Mouse (Mus musculus) erythroblast, embryonic 14.5 days (primary cell): ENCODE measurements around the gene Cacna2d1. TPM values are rescaled to one million over a fixed set of nuclear protein-coding genes. Genes with fewer than 3 reads are reported as not detected.

Experiments used
- H3K27me3 ChIP-seq: 2 replicates; pipeline ENCODE4 v1.6.1; 2012; ENCODE audit warnings: inconsistent platforms; ENCODE audit not compliant: control insufficient read depth
- H3K36me3 ChIP-seq: 2 replicates; pipeline ENCODE4 v1.6.1; 2012; ENCODE audit warnings: mild to moderate bottlenecking, inconsistent platforms; ENCODE audit not compliant: control insufficient read depth
- H3K4me1 ChIP-seq: 2 replicates; pipeline ENCODE4 v1.6.1; 2012; ENCODE audit warnings: inconsistent platforms; ENCODE audit not compliant: control insufficient read depth
- H3K4me3 ChIP-seq: replicated peaks from 2 replicates; pipeline ENCODE3; 2012; ENCODE audit warnings: moderate library complexity, mild to moderate bottlenecking, inconsistent platforms
- H3K9me3 ChIP-seq: 2 replicates; pipeline ENCODE4 v1.6.1; 2012; ENCODE audit warnings: low read length, inconsistent platforms, mixed read lengths; ENCODE audit not compliant: control insufficient read depth
- GATA1 ChIP-seq: IDR thresholded peaks from 2 replicates; pipeline ENCODE4 v1.6.1; 2012; ENCODE audit warnings: low read length, inconsistent platforms, mixed read lengths
- TAL1 ChIP-seq: IDR thresholded peaks from 3 replicates; pipeline ENCODE4 v1.6.1; 2012; ENCODE audit warnings: low read length, inconsistent platforms, mixed read lengths
- polyA plus RNA-seq: library from polyadenylated mRNA; stranded (reverse); fragments of >175 nt; gene quantifications from 2 replicates; pipeline ENCODE4 v1.2.3, GENCODE M21; 2012

The Cacna2d1 gene
- polyA plus RNA-seq, 1 experiment, result not detected

DNA sequence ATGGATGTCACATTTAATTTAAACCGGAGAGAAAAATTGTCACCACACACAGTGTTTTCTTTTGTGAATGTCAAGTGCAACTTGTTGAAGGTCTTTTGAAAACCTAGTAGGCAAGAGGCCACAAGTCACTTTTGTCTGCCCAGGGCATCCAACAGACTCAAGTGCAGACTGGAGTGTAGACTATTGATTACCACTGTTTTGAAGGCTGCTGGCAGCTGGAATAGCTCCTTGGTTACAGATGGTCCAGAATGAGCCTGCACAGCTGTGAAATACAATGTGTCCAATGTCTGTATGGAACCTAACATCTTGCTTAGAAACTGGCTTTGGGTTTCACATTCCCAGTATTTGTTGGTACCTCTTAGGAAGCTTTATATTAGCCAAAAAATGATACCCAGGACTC lies 176.2 kb downstream of the Cacna2d1 start:
- H3K27me3 ChIP-seq, result no peaks in the 10 kb centered on the region
- TF ChIP-seq TAL1, result no peak
- no peak for TF ChIP-seq GATA1
- no peaks in the 10 kb centered on the region for H3K36me3 ChIP-seq
- H3K4me3 ChIP-seq, result no peak overlapping the region
- no peaks in the 10 kb centered on the region for H3K4me1 ChIP-seq
- no peaks in the 10 kb centered on the region for H3K9me3 ChIP-seq

DNA sequence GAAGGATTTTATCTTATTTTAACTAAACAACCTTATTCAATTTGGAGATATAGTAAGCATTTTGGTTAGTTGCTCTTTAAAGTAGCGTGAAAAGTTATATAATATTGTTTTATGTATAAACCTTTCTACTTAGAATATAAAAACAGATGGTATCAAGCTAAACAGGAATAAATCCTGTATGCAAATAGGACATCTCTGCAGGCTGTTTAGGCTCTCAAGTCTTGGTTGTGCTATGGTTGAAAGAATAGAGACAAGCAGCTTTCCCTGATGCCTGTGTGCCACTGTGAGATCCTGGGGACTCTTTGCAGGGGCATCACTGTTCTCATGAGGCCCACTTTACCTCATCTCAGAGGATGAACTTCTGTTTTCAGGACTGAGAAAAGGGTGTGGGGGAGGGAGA lies 179.4 kb downstream of the Cacna2d1 start:
- Histone ChIP-seq H3K4me3 (no peak overlapping the region), H3K9me3 (no peaks in the 10 kb centered on the region), H3K36me3 (no peaks in the 10 kb centered on the region), H3K27me3 (no peaks in the 10 kb centered on the region), H3K4me1 (no peaks in the 10 kb centered on the region)
- TF ChIP-seq GATA1 (no peak), TAL1 (no peak)

- Histone ChIP-seq H3K4me1 (no peaks in the 10 kb centered on the region), H3K36me3 (no peaks in the 10 kb centered on the region), H3K4me3 (no peak overlapping the region), H3K27me3 (no peaks in the 10 kb centered on the region), H3K9me3 (no peaks in the 10 kb centered on the region)
- TF ChIP-seq TAL1 (no peak), GATA1 (no peak)
Observed at GRCm38 (mm10) chr5:16121334-16121733, 186.8 kb downstream of the Cacna2d1 start.

GRCm38 (mm10) chr5:16122110-16122509 lies 187.6 kb downstream of the Cacna2d1 start:
- Histone ChIP-seq H3K4me1 (no peaks in the 10 kb centered on the region), H3K27me3 (no peaks in the 10 kb centered on the region), H3K4me3 (no peak overlapping the region), H3K36me3 (no peaks in the 10 kb centered on the region), H3K9me3 (no peaks in the 10 kb centered on the region)
- no peak for TF ChIP-seq TAL1
- no peak for TF ChIP-seq GATA1

- no peaks in the 10 kb centered on the region for H3K9me3 ChIP-seq
- no peak for TF ChIP-seq TAL1
- no peak for TF ChIP-seq GATA1
- no peaks in the 10 kb centered on the region for H3K27me3 ChIP-seq
- no peak overlapping the region for H3K4me3 ChIP-seq
- no peaks in the 10 kb centered on the region for H3K4me1 ChIP-seq
- H3K36me3 ChIP-seq, result no peaks in the 10 kb centered on the region
Observed at GRCm38 (mm10) chr5:16134286-16135094, 200.0 kb downstream of the Cacna2d1 start.

- H3K4me1 ChIP-seq, result no peaks in the 10 kb centered on the region
- TF ChIP-seq TAL1, result no peak
- TF ChIP-seq GATA1, result no peak
- H3K27me3 ChIP-seq, result no peaks in the 10 kb centered on the region
- H3K9me3 ChIP-seq, result no peaks in the 10 kb centered on the region
- no peak overlapping the region for H3K4me3 ChIP-seq
- H3K36me3 ChIP-seq, result no peaks in the 10 kb centered on the region
Observed at GRCm38 (mm10) chr5:16135986-16136385, 201.5 kb downstream of the Cacna2d1 start.

GRCm38 (mm10) chr5:16136839-16137238 lies 202.3 kb downstream of the Cacna2d1 start:
- no peaks in the 10 kb centered on the region for H3K36me3 ChIP-seq
- no peak overlapping the region for H3K4me3 ChIP-seq
- no peaks in the 10 kb centered on the region for H3K27me3 ChIP-seq
- H3K4me1 ChIP-seq, result no peaks in the 10 kb centered on the region
- TF ChIP-seq GATA1 (no peak), TAL1 (no peak)
- no peaks in the 10 kb centered on the region for H3K9me3 ChIP-seq

DNA sequence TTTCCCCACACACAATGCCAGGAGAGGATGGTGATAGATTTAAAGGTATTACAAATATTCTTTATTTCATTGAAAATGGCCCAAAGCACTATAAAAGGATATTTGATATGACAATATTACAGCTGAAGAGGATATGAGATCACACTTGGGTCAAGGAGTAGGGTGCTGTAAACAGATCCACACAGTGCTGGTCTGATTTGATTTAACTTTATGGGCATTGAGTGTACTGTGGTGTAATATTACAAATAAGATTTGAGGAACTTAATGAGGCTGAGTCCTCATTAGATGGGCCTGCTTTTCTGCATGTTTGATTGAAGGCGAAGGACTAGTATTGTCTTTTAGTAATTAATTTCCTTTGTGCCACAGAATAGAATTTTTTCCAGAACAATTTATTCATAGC lies 212.1 kb downstream of the Cacna2d1 start:
- H3K27me3 ChIP-seq, result no peaks in the 10 kb centered on the region
- H3K4me1 ChIP-seq, result no peaks in the 10 kb centered on the region
- no peaks in the 10 kb centered on the region for H3K36me3 ChIP-seq
- TF ChIP-seq GATA1 (no peak), TAL1 (no peak)
- no peaks in the 10 kb centered on the region for H3K9me3 ChIP-seq
- H3K4me3 ChIP-seq, result no peak overlapping the region

DNA sequence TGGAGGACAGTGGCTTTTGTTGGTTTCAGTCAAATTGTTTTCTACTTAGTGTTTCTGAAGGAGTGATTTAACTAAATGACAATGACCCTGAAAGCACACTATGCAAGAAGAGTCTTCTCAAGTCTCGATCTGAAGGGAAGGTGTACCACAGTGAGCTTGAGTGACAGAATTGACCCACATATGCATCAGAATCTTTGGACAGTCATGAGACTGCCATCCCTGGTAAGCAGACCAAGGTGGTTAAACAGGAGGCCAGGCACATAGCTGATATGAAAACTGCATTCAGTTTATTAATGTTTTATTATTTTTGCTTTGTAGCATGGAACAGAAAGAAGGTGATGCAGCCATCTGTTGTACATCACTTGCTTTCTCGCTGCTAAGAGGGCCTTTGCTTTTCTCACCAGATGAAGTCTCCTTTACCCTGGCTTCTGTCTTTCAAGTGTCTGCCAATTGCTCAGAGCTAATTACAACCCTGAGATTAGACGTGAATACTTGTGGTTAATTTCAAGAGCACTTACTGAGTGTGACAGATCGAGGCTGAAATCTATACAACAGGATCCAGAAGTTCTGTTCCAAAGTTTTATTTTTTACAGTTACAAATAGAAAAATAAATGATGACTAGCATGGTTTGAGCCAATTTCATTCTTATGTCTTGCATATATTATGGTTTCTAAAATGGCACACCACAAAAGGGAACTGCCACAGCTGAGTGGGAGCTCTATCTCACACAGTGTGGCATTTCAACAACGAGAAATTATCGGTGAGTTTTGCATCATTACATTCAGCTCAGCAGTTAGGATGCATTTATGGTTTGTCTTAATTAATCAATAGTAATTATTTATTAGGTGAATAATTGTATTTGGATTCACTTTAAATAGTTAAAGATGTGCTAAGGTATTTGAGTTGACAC lies 221.1 kb downstream of the Cacna2d1 start:
- TF ChIP-seq TAL1 (no peak), GATA1 (no peak)
- Histone ChIP-seq H3K27me3 (no peaks in the 10 kb centered on the region), H3K4me1 (no peaks in the 10 kb centered on the region), H3K9me3 (no peaks in the 10 kb centered on the region), H3K36me3 (no peaks in the 10 kb centered on the region), H3K4me3 (no peak overlapping the region)
